Mouse (Mus musculus) lung, postnatal 0 days (tissue): ENCODE measurements at regions not wholly inside any gene's neighbourhood (a gene's known extent, or its start where the extent isn't known, plus 50 kb on each side); places are given as distances from the start of the nearest gene placed in this dataset.

Experiments used
- ATAC-seq: fragments of 200-750 bp; cut with Nextera tagmentation; 2 replicates; pipeline ENCODE4 v1.8.0; 2017; ENCODE audit warnings: moderate library complexity
- DNase-seq: peaks from one replicate; pipeline ENCODE4 v3.0.0-alpha.2; 2016; ENCODE audit warnings: low spot score
- H3K27ac ChIP-seq: fragments of 300-500 bp; sonication (generic); 2 replicates; pipeline ENCODE4 v1.5.1; 2014; ENCODE audit warnings: antibody characterized with exemption, mild to moderate bottlenecking, low read length, mixed read lengths
- H3K27me3 ChIP-seq: fragments of 300-500 bp; sonication (generic); replicated peaks from 2 replicates; pipeline ENCODE4 v1.6.1; 2014; ENCODE audit warnings: low read length, mixed read lengths; ENCODE audit not compliant: insufficient read depth
- H3K36me3 ChIP-seq: fragments of 300-500 bp; sonication (generic); 2 replicates; pipeline ENCODE4 v1.6.1; 2014; ENCODE audit warnings: low read length, mixed read lengths; ENCODE audit not compliant: insufficient read depth
- H3K4me1 ChIP-seq: fragments of 300-500 bp; sonication (generic); 2 replicates; pipeline ENCODE4 v1.6.1; 2014; ENCODE audit warnings: antibody characterized with exemption, low read depth, low read length, mixed read lengths; ENCODE audit not compliant: insufficient read depth
- H3K4me2 ChIP-seq: fragments of 300-500 bp; sonication (generic); replicated peaks from 2 replicates; pipeline ENCODE4 v1.6.1; 2014; ENCODE audit warnings: low read depth, mild to moderate bottlenecking, low read length, moderate library complexity, mixed read lengths
- H3K4me3 ChIP-seq: fragments of 300-500 bp; sonication (generic); 2 replicates; pipeline ENCODE4 v1.5.1; 2014; ENCODE audit warnings: low read depth, low read length
- H3K9ac ChIP-seq: fragments of 300-500 bp; sonication (generic); replicated peaks from 2 replicates; pipeline ENCODE4 v1.6.1; 2014; ENCODE audit warnings: low read depth, mild to moderate bottlenecking
- H3K9me3 ChIP-seq: fragments of 300-500 bp; sonication (generic); 2 replicates; pipeline ENCODE4 v1.6.1; 2016; ENCODE audit warnings: low read length, mixed read lengths
- CTCF ChIP-seq: IDR thresholded peaks from 2 replicates; pipeline ENCODE4 v1.5.1; 2016; ENCODE audit warnings: antibody characterized with exemption, mild to moderate bottlenecking
- EP300 ChIP-seq: IDR thresholded peaks from 2 replicates; pipeline ENCODE4 v1.6.1; 2016; ENCODE audit warnings: antibody characterized with exemption, mild to moderate bottlenecking, control low read depth
- WGBS: fragments of 180-500 bp; shearing (Covaris S2); extraction: QIAGEN DNeasy Blood & Tissue Kit; methylation state at CpG from one replicate; pipeline ENCODE4 v1.1.7; 2014; 5-methylcytosine and 5-hydroxymethylcytosine counted together

DNA sequence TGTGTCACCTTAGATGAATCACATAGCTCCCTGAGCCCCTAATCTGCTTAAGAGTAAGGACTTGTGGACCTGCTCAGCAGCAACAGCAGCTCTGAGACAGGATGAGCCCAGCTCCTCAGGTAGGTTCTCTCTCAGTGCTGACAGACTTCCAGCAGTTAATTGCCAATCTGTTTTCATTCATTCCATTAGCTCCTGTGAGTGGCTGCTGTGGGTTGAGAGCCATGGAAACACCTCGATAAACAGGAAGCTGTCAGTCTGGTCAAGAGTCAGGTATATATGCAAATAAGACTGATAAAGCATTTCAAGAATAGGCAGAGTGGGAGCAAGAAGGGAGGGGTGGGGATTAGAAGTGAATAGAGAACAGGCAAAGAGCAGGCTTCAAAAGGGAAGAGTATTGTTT is 673.7 kb downstream of the Zfp706 start:
- Histone ChIP-seq H3K27ac (no peak overlapping the region), H3K4me1 (peaks cover 4% of the 10 kb centered on the region; the same call in 1 of the 2 replicates), H3K4me3 (no peak overlapping the region), H3K27me3 (no peaks in the 10 kb centered on the region), H3K4me2 (no peak overlapping the region), H3K9ac (no peak overlapping the region), H3K36me3 (no peaks in the 10 kb centered on the region), H3K9me3 (no peaks in the 10 kb centered on the region)
- 27% methylated on average over 1 of the region's 1 CpGs for WGBS
- DNase-seq, result peak; percentile 32
- TF ChIP-seq CTCF, result no peak
- TF ChIP-seq EP300, result no peak
- peak; percentile 41 for ATAC-seq

GRCm38 (mm10) chr15:36333265-36333664 is 674.3 kb downstream of the Zfp706 start:
- Histone ChIP-seq H3K36me3 (no peaks in the 10 kb centered on the region), H3K4me2 (no peak overlapping the region), H3K4me3 (no peak overlapping the region), H3K27me3 (no peaks in the 10 kb centered on the region), H3K27ac (no peak overlapping the region), H3K9me3 (no peaks in the 10 kb centered on the region), H3K4me1 (peaks cover 4% of the 10 kb centered on the region; the same call in 1 of the 2 replicates), H3K9ac (no peak overlapping the region)
- DNase-seq (peak; percentile 12), ATAC-seq (0 out of 2 replicates have a peak, but pooled peaks have one; percentile 25)
- TF ChIP-seq CTCF (no peak), EP300 (no peak)
- WGBS, result 37% methylated on average over 3 of the region's 3 CpGs
